Mouse (Mus musculus) adrenal gland, postnatal 10 days (tissue): Measurements from ENCODE around the gene Ube2r2. TPM values are rescaled to one million over a fixed set of nuclear protein-coding genes. Genes with fewer than 3 reads are reported as not detected.

Experiments used
- DNase-seq: peaks from one replicate; pipeline ENCODE4 v3.0.0; 2021; ENCODE audit warnings: mixed read lengths
- total RNA-seq, 2 experiments: library from RNA; stranded (reverse); gene quantifications; 2 replicates each; pipeline ENCODE4 v1.2.3; 2021

Gene Ube2r2
- total RNA-seq, 2 experiments from 2014 or later: 105 to 107 TPM

GRCm38 (mm10) chr4:41118706-41119292, 16.7 kb upstream of the Ube2r2 start:
- DNase-seq: peak; percentile 84

DNA sequence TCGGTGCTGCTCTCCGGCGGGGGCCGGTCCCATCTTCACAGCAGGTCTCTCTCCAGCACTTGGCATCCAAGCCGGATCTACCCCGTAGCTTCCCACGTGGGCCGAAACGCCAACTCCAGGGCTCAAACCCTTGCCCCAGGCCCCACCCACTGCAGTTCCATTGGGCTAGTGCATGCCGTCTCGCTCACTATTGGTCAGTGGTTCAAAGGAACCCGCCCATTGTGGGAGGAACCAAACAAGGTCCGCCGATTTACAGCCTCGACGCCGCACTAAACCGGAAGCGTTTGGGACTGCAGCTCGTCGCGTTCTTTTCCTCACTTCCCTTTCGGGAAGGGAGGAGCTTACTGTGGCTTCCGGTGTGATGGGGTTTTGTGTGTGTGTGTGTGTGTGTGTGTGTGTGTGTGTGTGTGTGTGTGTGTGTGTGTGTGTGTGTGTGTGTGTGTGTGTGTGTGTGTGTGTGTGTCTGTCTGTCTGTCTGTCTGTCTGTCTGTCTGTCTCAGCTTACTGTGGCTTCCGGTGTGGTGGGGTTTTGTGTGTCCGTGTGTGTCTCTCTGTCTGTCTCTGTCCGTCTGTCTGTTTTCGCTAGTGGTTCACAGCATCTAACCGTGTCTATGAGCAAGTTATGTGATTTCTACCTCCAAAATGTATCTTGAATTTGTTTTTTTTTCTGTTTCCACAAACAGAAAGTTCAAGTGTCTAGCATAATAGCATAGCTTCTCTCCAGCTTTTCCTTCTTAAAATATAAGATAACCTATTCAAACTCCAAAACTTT, 11.2 kb upstream of the Ube2r2 start, which contains the start of gene Nol6:
Gene Nol6 (minus strand): TSS at position 276 of the 772 bp plus-strand sequence.
- DNase-seq: peak; percentile 98

DNA sequence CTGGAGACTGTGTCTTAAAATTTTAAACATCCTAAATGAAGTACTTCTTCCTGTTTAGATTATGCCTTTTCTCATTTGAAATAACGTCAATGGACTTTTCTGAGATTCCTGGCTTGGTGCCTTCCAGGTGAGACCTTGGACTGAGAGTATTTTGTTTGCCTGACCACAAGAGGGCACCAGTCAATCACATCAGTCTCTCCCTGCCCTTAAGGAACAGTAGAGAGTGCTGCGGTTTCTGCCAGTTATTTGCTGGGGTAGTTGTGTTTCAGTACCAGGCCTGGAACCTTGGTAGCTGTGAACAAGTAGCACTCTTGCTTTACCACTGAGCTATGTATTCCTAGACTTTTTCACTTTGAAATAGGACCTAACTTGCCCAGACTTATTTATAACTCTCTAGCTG, 6.1 kb upstream of the Ube2r2 start:
- peak; percentile 71 for DNase-seq

- DNase-seq: no peak
Measured at GRCm38 (mm10) chr4:41129836-41130235, 5.7 kb upstream of the Ube2r2 start.

GRCm38 (mm10) chr4:41132471-41132870, 3.1 kb upstream of the Ube2r2 start:
- no peak for DNase-seq

DNA sequence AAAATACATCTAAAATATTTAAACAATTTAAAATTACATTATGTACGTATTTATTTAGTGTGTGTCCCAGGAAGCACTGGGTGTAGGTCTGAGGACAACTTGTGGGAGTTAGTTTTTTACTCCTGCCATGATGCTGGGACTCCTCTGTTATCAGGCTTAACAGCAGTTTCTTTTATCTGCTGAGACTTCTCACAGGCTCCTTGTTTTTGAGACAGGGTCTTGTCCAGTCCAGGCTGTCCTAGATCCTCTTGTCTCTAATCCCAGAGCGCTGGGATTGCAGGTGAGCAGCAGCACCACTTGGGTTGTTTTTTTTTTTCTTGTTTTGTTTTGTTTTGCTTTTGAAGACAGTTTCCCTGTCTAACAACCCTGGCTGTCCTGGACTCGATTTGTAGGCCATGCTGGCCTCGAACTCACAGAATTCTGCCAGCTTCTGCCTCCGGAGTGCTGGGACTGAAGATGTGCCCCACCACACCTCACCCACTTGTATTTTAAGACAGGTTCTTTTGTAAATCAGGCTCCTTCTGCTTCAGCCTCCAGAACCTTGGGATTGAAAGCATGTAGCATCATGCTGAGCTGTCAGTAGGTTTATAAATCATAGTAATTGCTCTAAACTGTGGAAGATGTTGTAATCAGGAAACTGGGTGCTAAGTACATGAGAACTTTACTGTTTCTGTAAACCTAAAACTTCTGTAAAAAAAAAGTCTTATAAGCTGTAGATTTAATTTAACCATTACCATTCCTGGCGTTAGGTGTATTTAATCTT, 1.8 kb upstream of the Ube2r2 start:
- no peak for DNase-seq

DNA sequence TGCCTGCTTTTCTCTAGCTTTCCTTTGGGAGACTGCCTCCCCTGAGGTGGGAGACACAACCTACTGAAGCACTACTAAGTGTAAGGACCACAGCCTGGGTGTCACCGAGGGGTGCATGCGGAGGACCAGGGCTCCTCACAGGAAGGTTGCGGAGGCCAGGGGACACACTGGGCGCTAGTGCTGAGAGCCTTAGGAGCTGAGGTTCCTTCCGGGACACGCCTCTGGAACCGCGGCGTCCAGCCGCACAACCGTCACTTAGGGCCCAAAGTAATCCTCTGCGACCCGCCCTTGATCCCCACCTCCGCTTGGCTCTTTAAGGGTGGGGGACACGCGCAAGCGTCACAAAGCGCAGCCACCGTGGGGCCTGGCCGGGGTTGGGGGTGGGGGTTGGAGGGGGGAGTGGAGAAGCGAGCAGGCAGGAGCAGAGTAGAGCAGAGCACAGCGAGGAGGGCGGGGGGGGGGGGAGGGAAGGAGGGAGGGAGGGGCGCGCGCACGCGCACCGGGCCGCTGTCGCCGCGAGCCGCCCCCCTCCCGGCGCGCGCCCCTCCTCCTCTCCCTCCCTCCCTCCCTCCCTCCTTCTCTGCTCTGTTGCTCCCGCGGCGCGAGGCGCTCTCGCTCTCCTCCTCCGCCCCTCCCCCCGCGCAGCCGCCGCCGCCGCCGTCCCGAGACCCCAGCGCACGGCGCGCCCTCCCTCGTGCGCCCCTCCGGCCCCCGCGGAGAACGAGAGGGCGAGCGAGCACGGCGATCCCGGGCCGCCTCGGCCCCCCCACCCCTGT, 420 bp upstream of the Ube2r2 start:
- peak; percentile 87 for DNase-seq

- peak; percentile 63 for DNase-seq
Measured at GRCm38 (mm10) chr4:41136454-41136805, 887 bp downstream of the Ube2r2 start.

GRCm38 (mm10) chr4:41136811-41137210, 1.3 kb downstream of the Ube2r2 start:
- no peak for DNase-seq

DNA sequence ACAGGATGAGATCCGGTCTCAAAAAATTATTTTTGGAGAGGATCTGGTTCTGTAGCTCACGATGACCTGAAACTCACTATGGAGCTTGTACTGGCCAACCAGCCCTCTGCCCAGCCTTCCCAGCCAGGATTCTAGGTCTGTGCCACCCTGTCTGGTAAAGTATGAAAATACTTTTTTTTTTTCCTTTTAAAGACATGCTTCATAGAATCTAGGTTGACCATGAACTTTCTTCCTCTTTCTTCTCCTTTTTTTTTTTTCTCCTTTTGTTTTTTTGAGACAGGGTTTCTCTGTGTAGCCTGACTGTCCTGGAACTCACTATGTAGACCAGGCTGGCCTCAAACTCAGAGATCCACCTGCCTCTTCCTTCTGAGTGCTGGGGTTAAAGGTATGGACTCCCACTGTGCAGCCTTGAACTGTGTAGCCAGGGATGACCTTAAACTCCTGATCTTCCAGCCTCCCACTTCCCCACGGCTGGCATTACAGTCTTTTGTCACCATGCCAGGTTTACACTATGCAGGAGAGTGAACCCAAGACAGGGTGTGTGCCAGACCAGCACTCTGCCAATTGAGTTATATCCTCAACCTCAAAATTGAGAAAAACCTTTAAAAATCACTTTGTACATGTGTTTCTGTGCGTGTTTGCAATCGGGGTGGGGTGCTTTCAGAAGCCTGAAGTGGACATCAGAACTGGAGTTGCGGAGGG, 4.8 kb downstream of the Ube2r2 start:
- peak; percentile 45 for DNase-seq

GRCm38 (mm10) chr4:41142601-41143000, 7.1 kb downstream of the Ube2r2 start:
- no peak for DNase-seq

GRCm38 (mm10) chr4:41149891-41150290, 14.3 kb downstream of the Ube2r2 start:
- DNase-seq: no peak

GRCm38 (mm10) chr4:41151186-41151585, 15.6 kb downstream of the Ube2r2 start:
- DNase-seq: no peak

DNA sequence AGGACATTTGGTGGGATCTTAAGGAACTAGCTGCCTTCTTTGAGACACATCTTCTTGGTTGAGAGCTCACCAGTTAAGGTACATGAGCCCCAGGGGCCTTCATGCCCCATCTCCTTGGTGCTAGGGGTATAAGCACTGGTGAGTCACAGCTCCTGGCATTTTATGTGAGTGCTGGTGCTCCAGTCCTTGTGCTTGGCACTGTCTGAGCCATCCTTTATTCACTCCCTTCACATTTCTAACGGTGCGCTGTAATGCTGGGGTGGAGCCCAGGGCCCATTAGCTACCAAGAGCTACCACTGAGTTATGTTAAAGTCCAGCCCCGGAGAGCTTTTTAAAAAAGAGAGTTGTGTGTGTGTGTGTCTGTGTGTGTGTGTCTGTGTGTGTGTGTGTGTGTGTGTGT, 17.6 kb downstream of the Ube2r2 start:
- peak; percentile 47 for DNase-seq

GRCm38 (mm10) chr4:41156961-41157360, 21.4 kb downstream of the Ube2r2 start:
- no peak for DNase-seq

DNA sequence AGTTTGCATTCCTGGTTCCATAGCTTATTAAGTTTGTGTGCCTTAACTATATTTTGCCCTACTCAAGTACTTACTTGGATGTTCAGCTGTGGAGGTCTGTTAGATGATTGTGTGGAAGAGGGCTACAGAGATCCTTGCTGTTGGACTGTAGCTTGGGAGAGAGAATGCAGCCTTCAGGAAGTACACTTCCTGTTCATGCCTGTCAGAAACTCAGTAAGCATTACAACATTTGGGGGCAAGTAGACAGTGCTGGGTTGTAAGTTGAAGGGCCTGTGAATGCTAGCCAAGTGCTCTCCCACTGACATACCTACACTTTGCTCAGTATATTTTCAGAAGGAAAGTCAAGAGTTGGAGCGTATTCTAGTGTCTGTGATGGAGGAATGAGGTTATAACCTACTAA, 22.7 kb downstream of the Ube2r2 start:
- no peak for DNase-seq

GRCm38 (mm10) chr4:41161232-41161631, 25.7 kb downstream of the Ube2r2 start:
- DNase-seq: no peak

GRCm38 (mm10) chr4:41164974-41165373, 29.4 kb downstream of the Ube2r2 start:
- no peak for DNase-seq

DNA sequence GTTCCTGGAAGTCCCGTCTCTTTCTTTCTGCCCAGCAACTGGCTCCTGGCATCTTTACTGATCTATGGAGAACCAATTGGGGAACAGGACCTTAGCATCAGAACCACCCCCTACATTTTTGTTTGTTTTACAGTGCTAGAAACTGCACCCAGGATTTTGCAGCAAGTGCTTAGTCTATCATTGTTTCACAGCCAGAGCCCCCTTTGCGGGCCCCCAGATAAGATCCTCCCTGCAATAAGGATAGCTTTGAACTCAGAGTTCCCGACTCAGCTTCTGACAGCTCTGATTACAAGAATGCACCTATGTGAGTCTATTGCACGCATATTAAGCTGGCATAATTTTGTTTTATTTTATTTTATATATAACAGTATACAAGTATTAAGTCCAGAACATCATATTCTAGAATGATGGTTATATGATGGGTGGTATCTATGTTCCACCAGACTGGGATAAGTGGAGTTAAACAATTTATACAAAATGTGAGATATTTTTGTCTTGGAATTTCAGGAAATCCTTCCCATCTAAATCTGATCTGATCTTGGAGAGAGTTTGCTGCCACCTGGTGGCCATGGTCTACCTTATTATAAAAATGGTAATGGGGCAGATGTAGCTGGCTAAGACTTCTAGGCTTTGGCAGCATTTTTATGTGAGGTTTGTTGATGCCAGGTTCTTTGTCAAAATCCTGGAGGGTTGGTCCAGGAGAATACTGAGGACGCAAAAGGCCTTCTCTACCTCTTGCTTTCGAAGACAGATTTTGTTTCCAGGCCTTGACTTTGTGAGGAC, 30.3 kb downstream of the Ube2r2 start:
- peak; percentile 90 for DNase-seq

DNA sequence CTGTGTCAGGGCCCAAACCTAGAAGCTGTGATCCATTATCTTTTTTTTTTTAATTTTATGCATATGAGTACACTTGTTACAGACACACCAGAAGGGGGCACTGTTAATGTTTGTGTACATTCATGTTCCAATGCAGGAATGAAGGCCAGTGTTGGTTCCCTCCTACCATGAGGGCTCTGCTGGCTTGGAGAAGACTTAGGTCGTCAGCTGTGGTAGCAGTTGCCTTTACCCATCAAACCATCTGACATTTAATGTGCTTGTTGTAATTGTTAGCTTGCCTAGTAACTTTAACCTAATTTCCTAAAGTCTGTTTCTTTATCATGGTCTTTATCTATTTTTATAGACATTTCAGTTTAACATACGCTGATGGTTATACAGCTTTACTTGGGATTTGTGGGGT, 35.4 kb downstream of the Ube2r2 start:
- no peak for DNase-seq

GRCm38 (mm10) chr4:41174631-41175030, 39.1 kb downstream of the Ube2r2 start:
- no peak for DNase-seq
